Mouse (Mus musculus): ENCODE measurements around the gene Gm4881. TPM values are rescaled to one million over a fixed set of nuclear protein-coding genes. Genes with fewer than 3 reads are reported as not detected.
A peak's percentile ranks its signal among the peaks of the same experiment; 100 is the strongest.

Gene Gm4881
- total RNA-seq, 2 experiments from 2014 or later = not detected

DNA sequence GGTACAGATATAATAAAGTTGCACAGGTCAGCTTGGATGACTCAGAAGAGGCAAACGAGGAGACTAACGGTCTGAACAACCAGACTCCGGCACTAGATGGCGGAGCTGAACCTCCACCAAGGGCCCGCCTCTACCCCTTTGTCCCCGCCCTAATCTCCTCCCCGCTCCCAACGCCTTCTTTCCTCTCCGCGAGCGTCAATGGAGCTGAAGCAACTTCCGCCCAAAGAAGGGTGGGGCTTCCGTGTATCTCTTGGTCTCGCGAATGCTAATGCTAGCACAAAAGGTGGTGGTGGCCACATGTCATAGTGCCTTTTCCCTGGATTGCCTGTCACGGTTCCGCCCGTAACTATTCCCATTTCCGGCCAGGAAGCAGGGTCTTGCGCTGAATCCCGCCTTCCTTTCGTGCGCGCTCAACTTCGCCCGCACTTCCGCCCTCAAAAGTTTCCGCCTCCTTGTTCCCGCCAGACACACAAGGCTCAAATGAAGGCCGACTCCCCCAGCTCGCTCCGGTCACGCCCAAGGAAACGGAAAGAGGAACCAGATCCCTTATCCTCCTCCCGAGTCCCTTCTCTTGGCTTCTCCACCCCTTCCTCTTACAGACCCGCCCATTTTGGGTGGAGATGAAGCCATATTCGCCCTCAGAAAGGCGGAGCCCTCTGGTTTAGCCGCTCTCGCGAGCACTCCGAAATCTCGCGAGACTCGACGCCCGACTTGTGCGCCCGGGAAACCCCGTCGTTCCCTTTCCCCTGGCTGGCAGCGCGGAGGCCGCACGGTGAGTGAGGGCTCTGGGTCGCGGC is 60.2 kb downstream of the Gm4881 start, which contains the start of gene Rps19:
Rps19 (plus strand) TSS at position 476 of the 797 bp plus-strand sequence.
- DNase-seq (ENCODE audit: extremely low spot score in 1 of 2, low spot score in 2 of 2) = peak; percentile 97 to 99
- intact Hi-C loops (cut with DNase I) = no loop called here

DNA sequence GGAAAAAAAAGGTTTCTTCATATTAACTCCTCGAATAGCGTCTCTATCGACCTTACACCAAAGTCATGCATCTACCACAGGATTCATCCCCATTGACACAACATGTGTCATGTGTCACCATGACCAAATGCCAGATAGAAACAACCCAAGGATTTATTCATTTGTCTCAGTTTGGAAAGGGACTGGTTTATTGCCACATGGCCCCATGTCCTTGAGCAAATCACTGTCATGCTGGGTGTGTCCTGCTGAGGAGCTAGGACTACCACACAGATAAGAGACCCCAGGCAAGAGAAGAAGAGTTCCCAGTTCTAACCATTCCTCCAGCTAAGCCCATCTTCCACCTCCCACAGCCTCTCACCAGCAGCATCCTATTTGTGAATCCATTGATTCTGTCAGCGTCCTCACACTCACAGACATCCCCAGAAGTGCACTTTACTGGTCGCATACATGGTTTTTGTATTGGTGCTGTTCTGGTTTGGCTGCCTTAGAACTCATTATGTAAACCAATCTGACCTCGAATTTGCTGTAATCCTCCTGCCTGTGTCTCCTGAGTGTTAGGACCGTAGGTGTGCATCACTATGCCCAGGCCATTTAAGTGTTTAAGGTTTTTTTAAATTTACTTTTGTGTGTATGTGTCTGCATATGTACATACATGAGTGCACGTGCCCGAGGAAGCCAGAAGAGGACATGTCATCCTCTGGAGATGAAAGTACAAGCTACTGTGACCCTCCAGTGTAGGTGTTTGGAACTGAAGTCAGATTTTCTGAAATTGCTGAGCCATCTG is 61.7 kb downstream of the Gm4881 start:
- no peak for DNase-seq (ENCODE audit: extremely low spot score in 1 of 2, low spot score in 2 of 2)
- intact Hi-C loops (cut with DNase I) = no loop called here

DNA sequence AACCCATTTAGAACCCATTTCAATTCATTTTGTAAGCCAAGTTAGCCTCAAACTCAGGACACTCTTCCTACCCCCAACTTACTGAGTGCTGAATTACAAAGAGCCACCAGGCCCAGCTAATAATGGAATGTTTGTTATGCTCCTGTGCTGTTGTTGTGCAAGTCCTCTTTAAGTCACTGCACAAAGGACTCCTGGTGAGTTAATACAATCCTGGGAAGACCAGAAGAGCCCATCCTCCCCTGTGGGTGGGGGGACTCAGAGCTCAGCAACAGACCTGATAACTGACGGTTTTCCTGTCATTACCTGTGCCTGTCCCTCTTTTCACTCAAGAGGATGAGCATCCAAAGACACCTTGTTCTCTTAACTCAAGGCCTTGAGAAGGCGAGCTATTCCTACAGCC is 64.7 kb downstream of the Gm4881 start:
- intact Hi-C loops (cut with DNase I) = no loop called here
- DNase-seq (ENCODE audit: extremely low spot score in 1 of 2, low spot score in 2 of 2) = no peak

DNA sequence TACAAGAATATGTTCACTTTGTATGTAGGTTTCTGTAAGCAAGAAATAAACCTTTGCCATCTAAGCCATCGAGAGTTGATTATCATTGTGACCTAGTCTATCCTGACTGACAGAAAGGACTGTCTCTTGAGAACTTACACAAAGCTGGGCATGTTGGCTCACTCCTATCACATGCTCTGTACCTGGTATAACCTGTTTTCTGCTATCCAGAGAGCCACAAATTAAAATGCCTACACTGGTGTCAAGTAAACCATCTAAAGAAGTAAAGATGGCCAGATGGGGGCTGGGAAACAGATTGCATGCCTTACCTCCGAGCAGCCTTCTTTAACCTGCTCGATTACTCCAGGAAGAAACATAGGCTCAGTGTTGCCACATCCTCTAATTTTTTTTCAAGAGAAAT is 66.7 kb downstream of the Gm4881 start:
- no peak for DNase-seq (ENCODE audit: extremely low spot score in 1 of 2, low spot score in 2 of 2)

More for the DNA sequence above, 66.7 kb downstream of the Gm4881 start:
- intact Hi-C loops (cut with DNase I) = no loop called here

Small RNA genes lying within 50 kb of the gene (microRNA-seq; reads per million reads assigned to microRNA genes)
- gene Mir7046 (9.2 reads per million, percentile 29 among the genes with 10 or more reads in this experiment), gene Mir7047 (28.2 reads per million, percentile 45 among the genes with 10 or more reads in this experiment)

Other genes with a start within 250 kb of the Gm4881 start
- not detected for gene BC049730, start 235.3 kb downstream of the Gm4881 start, total RNA-seq (2021)
- not detected for gene Gm4763, start 217.6 kb downstream of the Gm4881 start, total RNA-seq (2021)
- not detected for gene Cd177, start 184.2 kb downstream of the Gm4881 start, total RNA-seq (2021)
- under 1 TPM in 1 of 2 experiments, not detected in 1; 0.41 TPM for gene Ceacam10, start 167.3 kb downstream of the Gm4881 start, total RNA-seq (2021)
- gene Gm9844, start 82.3 kb downstream of the Gm4881 start, total RNA-seq (2021) = 1 to 10 TPM in 1 of 2 experiments, not detected in 1; 3.8 TPM
- gene Lypd4, start 74.6 kb downstream of the Gm4881 start, total RNA-seq (2021) = not detected
- gene Dmrtc2, start 74.4 kb downstream of the Gm4881 start, total RNA-seq (2021) = not detected
- 100 to 1,000 TPM; 577 to 615 TPM for gene Rps19, start 60.1 kb downstream of the Gm4881 start, total RNA-seq (2021)
- under 1 TPM; 0.30 TPM for gene Cd79a, start 47.1 kb downstream of the Gm4881 start, total RNA-seq (2021)
- 10 to 100 TPM; 88.1 to 89.2 TPM for gene Arhgef1, start 41.6 kb downstream of the Gm4881 start, total RNA-seq (2021)
- 100 to 1,000 TPM; 293 to 300 TPM for gene Rabac1, start 28.3 kb upstream of the Gm4881 start, total RNA-seq (2021)
- 1,000 to 10,000 TPM; 2,078 to 2,206 TPM for gene Atp1a3, start 61.5 kb upstream of the Gm4881 start, total RNA-seq (2021)
- 100 to 1,000 TPM; 226 to 237 TPM for gene Grik5, start 127.9 kb upstream of the Gm4881 start, total RNA-seq (2021)
- 10 to 100 TPM; 26.0 to 27.1 TPM for gene Zfp574, start 128.1 kb upstream of the Gm4881 start, total RNA-seq (2021)
- gene Pou2f2, start 235.2 kb upstream of the Gm4881 start, total RNA-seq (2021) = 10 to 100 TPM; 11.0 to 14.1 TPM

All from left cerebral cortex, postnatal 10 days (tissue).